Mouse (Mus musculus): ENCODE measurements around the gene Syngr3.
"Not testable (repeated sequence)": the region's sequence is repeated elsewhere in the genome, so short reads cannot be mapped to it uniquely, and the experiment has no call there.

Syngr3 gene

GRCm38 (mm10) chr17:24676187-24676586 lies 13.6 kb downstream of the Syngr3 start:
- DNase-seq (ENCODE audit: low spot score), result no peak

GRCm38 (mm10) chr17:24674277-24674676 lies 15.5 kb downstream of the Syngr3 start:
- DNase-seq (ENCODE audit: low spot score), result no peak

- DNase-seq (ENCODE audit: low spot score), result no peak
These were observed 17.6 kb downstream of the Syngr3 start for GRCm38 (mm10) chr17:24672141-24672540.

GRCm38 (mm10) chr17:24671346-24671745 lies 18.4 kb downstream of the Syngr3 start:
- no peak for DNase-seq (ENCODE audit: low spot score)

- DNase-seq (ENCODE audit: low spot score), result no peak
These were observed 19.4 kb downstream of the Syngr3 start for GRCm38 (mm10) chr17:24670246-24670844.

GRCm38 (mm10) chr17:24669545-24670245 lies 20.1 kb downstream of the Syngr3 start, which contains the start of gene Zfp598:
Gene Zfp598, plus strand, starts transcription at chr17:24669687.
- DNase-seq (ENCODE audit: low spot score), result peak; percentile 85

- DNase-seq (ENCODE audit: low spot score), result not testable (repeated sequence)
These were observed 20.6 kb downstream of the Syngr3 start for GRCm38 (mm10) chr17:24669214-24669544.

- DNase-seq (ENCODE audit: low spot score), result no peak
These were observed 22.3 kb downstream of the Syngr3 start for GRCm38 (mm10) chr17:24667416-24667815.

- not testable (repeated sequence) for DNase-seq (ENCODE audit: low spot score)
These were observed 22.7 kb downstream of the Syngr3 start for GRCm38 (mm10) chr17:24667011-24667410.

GRCm38 (mm10) chr17:24658017-24658758 lies 31.6 kb downstream of the Syngr3 start, which contains the start of gene Npw:
Gene Npw, minus strand, starts transcription at chr17:24658457.
- no peak for DNase-seq (ENCODE audit: low spot score)

GRCm38 (mm10) chr17:24654969-24655368 lies 34.8 kb downstream of the Syngr3 start:
- no peak for DNase-seq (ENCODE audit: low spot score)

- DNase-seq (ENCODE audit: low spot score), result no peak
These were observed 35.6 kb downstream of the Syngr3 start for GRCm38 (mm10) chr17:24653967-24654710.

GRCm38 (mm10) chr17:24651835-24652234 lies 37.9 kb downstream of the Syngr3 start:
- DNase-seq (ENCODE audit: low spot score), result no peak

- no peak for DNase-seq (ENCODE audit: low spot score)
These were observed 39.0 kb downstream of the Syngr3 start for GRCm38 (mm10) chr17:24650766-24651165.

GRCm38 (mm10) chr17:24650070-24650616 lies 39.6 kb downstream of the Syngr3 start, which contains the start of gene Slc9a3r2:
Gene Slc9a3r2, minus strand, starts transcription at chr17:24650327.
- DNase-seq (ENCODE audit: low spot score), result no peak

- no peak for DNase-seq (ENCODE audit: low spot score)
These were observed 40.1 kb downstream of the Syngr3 start for GRCm38 (mm10) chr17:24649581-24650069.

GRCm38 (mm10) chr17:24648731-24649377 lies 40.9 kb downstream of the Syngr3 start:
- no peak for DNase-seq (ENCODE audit: low spot score)

GRCm38 (mm10) chr17:24647493-24647892 lies 42.3 kb downstream of the Syngr3 start:
- DNase-seq (ENCODE audit: low spot score), result no peak

- no peak for DNase-seq (ENCODE audit: low spot score)
These were observed 43.4 kb downstream of the Syngr3 start for GRCm38 (mm10) chr17:24646381-24646780.

- no peak for DNase-seq (ENCODE audit: low spot score)
These were observed 43.8 kb downstream of the Syngr3 start for GRCm38 (mm10) chr17:24645916-24646315.

Measured in urinary bladder, postnatal 10 days (tissue).